Mouse (Mus musculus) midbrain, embryonic 10.5 days (tissue): ENCODE data around the gene Igsf21. TPM values are rescaled to one million over a fixed set of nuclear protein-coding genes. Genes with fewer than 3 reads are reported as not detected.

Source experiments
- DNase-seq: peaks from one replicate; pipeline ENCODE4 v3.0.0-alpha.2; 2017; ENCODE audit warnings: low spot score
- H3K27ac ChIP-seq: fragments of 300-500 bp; sonication (generic); replicated peaks from 2 replicates; pipeline ENCODE4 v1.5.1; 2016; ENCODE audit warnings: mild to moderate bottlenecking
- H3K27me3 ChIP-seq: fragments of 300-500 bp; sonication (generic); 2 replicates; pipeline ENCODE4 v1.6.1; 2016; ENCODE audit warnings: low read depth, mild to moderate bottlenecking; ENCODE audit not compliant: poor library complexity, severe bottlenecking
- H3K36me3 ChIP-seq: fragments of 300-500 bp; sonication (generic); 2 replicates; pipeline ENCODE4 v1.6.1; 2016; ENCODE audit warnings: mild to moderate bottlenecking, moderate library complexity
- H3K4me1 ChIP-seq: fragments of 300-500 bp; sonication (generic); 2 replicates; pipeline ENCODE4 v1.6.1; 2016
- H3K4me3 ChIP-seq: fragments of 300-500 bp; sonication (generic); 2 replicates; pipeline ENCODE4 v1.5.1; 2016; ENCODE audit warnings: mild to moderate bottlenecking, moderate library complexity
- H3K9me3 ChIP-seq: fragments of 300-500 bp; sonication (generic); replicated peaks from 2 replicates; pipeline ENCODE4 v1.6.1; 2016; ENCODE audit warnings: mild to moderate bottlenecking
- WGBS: fragments of 180-500 bp; shearing (Covaris S2); methylation state at CpG from one replicate; pipeline ENCODE4 v1.1.7; 2016; 5-methylcytosine and 5-hydroxymethylcytosine counted together
- polyA plus RNA-seq: library from polyadenylated mRNA; unstranded; fragments of >200 nt; fragmentation: Nextera tagmentation; extraction: Ambion mirVana; gene quantifications from 2 replicates; pipeline ENCODE4 v1.2.1, GENCODE M21; 2016

Igsf21 gene
- polyA plus RNA-seq, 1 experiment from 2014 or later: 9.5 TPM

DNA sequence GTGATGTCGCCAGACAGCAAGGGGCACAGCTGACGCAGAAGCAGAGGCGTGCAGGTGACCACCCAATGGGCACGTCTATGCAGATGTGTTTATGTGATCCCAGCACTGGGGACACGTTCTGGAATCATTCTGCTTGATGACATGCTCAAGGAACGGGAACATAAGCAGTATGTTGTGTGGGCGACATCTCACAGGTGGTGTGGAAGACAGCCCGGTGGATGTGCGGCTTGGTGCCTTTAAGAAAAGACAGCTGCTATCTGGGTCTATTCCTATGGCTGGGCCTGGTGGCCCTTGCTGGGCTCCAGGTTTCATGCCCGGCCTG is 176.3 kb downstream of the Igsf21 start:
- no peak overlapping the region; the same call in 1 of the 2 replicates for H3K27ac ChIP-seq
- H3K4me3 ChIP-seq: no peak overlapping the region
- peaks cover 8% of the 10 kb centered on the region; the same call in 1 of the 2 replicates for H3K9me3 ChIP-seq
- H3K27me3 ChIP-seq: peaks cover 42% of the 10 kb centered on the region
- H3K4me1 ChIP-seq: peaks cover 29% of the 10 kb centered on the region
- WGBS: 37% methylated on average over 10 of the region's 10 CpGs
- no peak for DNase-seq
- H3K36me3 ChIP-seq: no peaks in the 10 kb centered on the region

DNA sequence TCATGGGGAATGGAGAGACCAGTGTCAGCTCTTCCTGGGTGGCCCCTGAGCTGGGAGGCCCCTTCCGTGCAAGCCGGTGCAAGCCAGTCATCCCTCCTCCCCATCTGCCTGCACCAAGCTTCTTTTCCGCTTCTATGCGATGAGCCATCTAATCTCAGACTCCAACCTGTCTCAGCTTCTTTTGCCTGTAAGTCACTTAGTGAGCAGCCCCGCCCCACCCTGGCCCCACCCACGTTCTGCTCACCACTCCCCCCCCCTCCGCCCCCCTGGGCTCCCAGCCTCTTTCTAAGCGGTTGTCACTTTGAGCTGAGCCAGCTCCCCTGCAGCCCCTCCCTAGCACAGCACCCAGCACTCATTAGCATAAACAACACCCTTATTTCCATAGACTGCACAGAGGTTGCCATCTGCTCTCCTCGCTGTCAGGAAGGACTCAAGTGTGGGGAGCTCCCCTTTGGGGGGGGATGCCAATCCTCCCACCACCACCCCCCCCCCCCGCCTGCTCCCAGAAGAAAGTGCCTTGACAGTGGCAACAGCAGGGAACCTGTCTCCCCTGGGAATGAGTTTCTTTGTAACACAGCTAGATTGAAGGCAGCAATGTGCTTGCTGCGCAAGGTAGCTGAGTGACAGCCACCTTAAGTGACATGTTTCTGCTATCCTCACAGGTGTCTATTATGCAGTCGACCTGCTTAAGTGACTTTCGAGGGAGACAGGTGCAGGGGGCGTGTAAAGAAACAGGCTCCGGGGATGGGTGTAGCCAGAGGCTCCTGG is 176.8 kb downstream of the Igsf21 start:
- no peak overlapping the region for H3K4me3 ChIP-seq
- WGBS: 9% methylated on average over 15 of the region's 15 CpGs
- DNase-seq: peak; percentile 28
- H3K27ac ChIP-seq: no peak overlapping the region
- no peaks in the 10 kb centered on the region for H3K36me3 ChIP-seq
- H3K27me3 ChIP-seq: peaks cover 42% of the 10 kb centered on the region
- H3K4me1 ChIP-seq: peaks cover 29% of the 10 kb centered on the region
- H3K9me3 ChIP-seq: peaks cover 8% of the 10 kb centered on the region; the same call in 1 of the 2 replicates

DNA sequence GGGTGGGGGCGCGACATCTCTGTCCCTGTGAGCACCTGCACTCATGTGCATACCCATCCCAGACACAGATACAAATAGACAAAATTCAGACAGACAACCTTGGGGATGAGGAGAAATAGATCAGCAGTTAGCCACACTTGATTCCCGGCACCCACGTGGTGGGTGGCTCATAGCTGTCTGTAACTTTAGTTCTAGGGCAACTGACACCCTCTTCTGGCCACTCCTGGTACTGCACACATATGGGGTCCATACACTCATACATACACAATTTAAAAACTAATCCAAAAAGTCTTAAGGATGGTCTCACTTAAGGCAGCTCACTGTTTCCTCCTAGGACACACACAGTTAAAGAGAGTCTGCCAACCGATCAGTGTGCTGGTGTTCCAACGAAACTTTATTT is 178.1 kb downstream of the Igsf21 start:
- Histone ChIP-seq H3K4me1 (peaks cover 29% of the 10 kb centered on the region), H3K27ac (no peak overlapping the region), H3K27me3 (peaks cover 42% of the 10 kb centered on the region), H3K36me3 (no peaks in the 10 kb centered on the region), H3K4me3 (no peak overlapping the region), H3K9me3 (peaks cover 8% of the 10 kb centered on the region; the same call in 1 of the 2 replicates)
- WGBS: 96% methylated on average over 6 of the region's 6 CpGs
- DNase-seq: no peak

DNA sequence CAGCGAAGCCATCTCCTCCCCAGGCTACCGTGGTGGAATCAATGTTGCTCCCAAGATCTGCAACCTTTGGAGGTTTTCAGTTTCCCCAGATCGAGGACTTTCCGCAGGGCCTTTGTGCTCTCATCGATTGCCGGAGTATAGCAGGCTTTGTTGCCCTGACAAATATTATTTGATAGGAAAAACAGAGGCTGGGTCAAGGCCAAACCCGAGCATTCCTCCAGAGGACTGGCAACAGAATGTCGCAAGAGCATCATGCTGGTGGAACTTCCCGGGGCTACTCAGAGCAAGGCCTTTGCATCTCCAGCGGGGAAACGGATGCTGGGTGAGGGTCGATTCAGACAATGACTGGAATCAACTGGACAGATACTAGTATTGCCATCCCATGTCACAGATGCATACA is 180.6 kb downstream of the Igsf21 start:
- Histone ChIP-seq H3K9me3 (peaks cover 8% of the 10 kb centered on the region; the same call in 1 of the 2 replicates), H3K4me1 (peaks cover 21% of the 10 kb centered on the region), H3K4me3 (no peak overlapping the region), H3K36me3 (no peaks in the 10 kb centered on the region), H3K27me3 (peaks cover 22% of the 10 kb centered on the region), H3K27ac (no peak overlapping the region)
- WGBS: 93% methylated on average over 12 of the region's 12 CpGs
- DNase-seq: no peak

DNA sequence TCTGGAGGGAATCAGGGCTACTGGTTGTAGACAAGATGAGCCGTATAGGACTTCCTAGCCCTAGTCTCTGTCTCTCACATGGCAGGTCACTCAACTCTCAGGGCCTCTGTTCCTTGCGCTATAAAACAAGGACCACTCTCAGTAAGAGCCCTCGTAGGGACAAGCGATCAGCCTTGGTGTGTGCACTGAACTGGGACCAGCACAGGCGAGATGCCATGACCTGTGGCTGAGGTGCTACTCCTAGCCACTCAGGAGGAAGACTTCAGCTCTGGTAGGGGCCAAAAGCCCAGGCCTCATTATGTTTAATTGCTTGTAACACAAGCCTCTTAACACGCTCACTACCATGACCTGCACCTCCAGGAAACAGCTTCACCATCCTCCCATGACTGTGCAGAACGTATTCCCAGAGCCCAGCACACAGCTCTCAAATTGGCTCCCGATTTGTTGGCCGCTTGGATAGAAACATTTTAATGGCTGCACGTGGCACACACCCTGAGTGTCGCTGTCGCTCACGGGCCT is 183.4 kb downstream of the Igsf21 start:
- no peak overlapping the region for H3K4me3 ChIP-seq
- 89% methylated on average over 13 of the region's 13 CpGs for WGBS
- H3K27me3 ChIP-seq: no peaks in the 10 kb centered on the region
- no peaks in the 10 kb centered on the region for H3K36me3 ChIP-seq
- DNase-seq: no peak
- H3K9me3 ChIP-seq: peaks cover 4% of the 10 kb centered on the region; the same call in 1 of the 2 replicates
- H3K4me1 ChIP-seq: no peaks in the 10 kb centered on the region
- no peak overlapping the region for H3K27ac ChIP-seq

DNA sequence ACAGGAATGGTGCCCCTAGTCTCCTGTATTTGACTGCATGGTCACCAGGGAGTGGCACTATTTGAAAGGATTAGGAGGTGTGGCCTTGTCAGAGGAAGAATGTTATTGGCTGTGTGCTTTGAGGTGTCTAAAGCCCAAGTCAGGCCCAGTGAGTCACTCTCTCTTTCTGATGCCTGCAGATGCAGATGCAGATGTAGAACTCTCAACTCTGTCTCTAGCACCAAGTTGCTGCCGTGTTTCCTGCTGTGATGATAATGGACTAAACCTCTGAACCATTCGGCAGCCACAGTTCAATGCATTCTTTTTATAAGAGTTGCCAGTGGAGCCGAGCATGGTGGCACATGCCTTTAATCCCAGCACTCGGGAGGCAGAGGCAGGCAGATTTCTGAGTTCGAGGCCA is 186.3 kb downstream of the Igsf21 start:
- H3K4me1 ChIP-seq: no peaks in the 10 kb centered on the region
- no peak for DNase-seq
- H3K9me3 ChIP-seq: no peaks in the 10 kb centered on the region; the same call in 1 of the 2 replicates
- no peak overlapping the region for H3K27ac ChIP-seq
- H3K4me3 ChIP-seq: no peak overlapping the region
- no peaks in the 10 kb centered on the region for H3K36me3 ChIP-seq
- no peaks in the 10 kb centered on the region for H3K27me3 ChIP-seq
- 88% methylated on average over 5 of the region's 5 CpGs for WGBS

DNA sequence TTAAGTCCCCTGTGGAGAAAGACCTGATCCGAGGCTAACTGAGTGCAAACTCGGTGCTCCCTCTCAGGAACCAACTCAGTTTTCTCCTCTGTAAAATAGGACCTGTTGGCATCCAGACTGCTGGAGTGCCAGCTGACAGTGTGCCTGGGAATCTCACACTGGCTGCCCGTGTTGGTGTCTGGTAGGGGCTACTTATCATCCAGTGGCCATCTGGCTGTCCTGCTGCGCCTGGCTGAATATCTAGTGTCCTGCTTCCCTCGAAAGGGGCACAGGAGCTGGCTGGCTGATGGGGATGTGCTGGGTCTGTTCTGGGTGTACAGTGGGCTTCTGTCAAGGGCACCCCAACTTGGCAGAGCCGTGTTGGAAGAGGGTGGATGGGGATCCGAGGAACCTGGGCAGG is 193.5 kb downstream of the Igsf21 start:
- Histone ChIP-seq H3K9me3 (no peaks in the 10 kb centered on the region; the same call in 1 of the 2 replicates), H3K4me3 (no peak overlapping the region), H3K27ac (no peak overlapping the region; the same call in 1 of the 2 replicates), H3K36me3 (no peaks in the 10 kb centered on the region), H3K27me3 (no peaks in the 10 kb centered on the region), H3K4me1 (peaks cover 20% of the 10 kb centered on the region)
- WGBS: 84% methylated on average over 7 of the region's 7 CpGs
- no peak for DNase-seq

DNA sequence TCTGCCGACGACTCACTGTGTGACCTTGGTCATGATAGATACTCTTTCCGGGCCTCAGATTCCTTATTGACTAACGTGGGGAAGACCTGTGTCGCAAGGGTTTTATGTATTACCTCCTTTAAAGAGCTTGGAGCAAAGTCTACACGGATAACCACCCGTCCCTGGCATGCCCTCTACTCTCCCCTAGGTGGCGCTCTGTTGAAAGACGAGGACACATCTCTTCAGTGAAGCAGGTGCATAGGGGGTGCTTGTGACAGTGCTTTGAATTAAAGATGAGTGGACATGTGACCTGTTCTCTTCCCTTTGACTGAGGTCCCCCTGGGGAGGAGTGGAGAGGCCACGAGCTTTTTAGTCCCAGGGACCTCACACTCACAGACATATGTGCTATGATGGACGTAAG is 194.0 kb downstream of the Igsf21 start:
- DNase-seq: no peak
- Histone ChIP-seq H3K27me3 (no peaks in the 10 kb centered on the region), H3K27ac (no peak overlapping the region), H3K4me1 (peaks cover 20% of the 10 kb centered on the region), H3K9me3 (no peaks in the 10 kb centered on the region; the same call in 1 of the 2 replicates), H3K4me3 (no peak overlapping the region), H3K36me3 (no peaks in the 10 kb centered on the region)
- WGBS: 57% methylated on average over 11 of the region's 11 CpGs

DNA sequence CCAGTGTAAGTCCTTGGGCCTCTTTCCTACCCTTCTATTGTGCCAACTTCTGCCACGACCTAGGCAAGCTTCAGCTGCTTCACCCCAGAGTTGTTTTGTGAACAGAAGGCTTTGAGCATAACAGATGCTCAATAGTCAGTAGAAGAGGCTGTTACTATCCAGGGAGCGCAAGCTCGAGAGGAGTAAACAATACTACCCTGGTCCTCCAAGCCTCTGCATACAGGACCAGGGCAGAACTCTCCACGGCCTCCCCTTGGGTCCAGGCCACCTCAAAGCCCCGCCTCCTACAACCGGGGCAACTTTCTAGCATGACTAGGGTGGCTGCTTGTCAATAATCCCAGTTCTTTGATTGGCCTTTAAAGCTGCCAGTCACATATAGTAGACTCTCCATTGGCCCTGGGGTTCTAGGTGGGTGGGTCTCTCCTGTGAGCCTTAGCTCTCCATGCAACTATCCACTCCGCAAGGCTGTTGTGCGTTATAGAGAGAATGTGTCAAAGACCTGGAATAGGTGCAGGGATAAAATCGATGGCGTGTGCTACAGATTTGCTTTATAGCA is 198.7 kb downstream of the Igsf21 start:
- WGBS: 76% methylated on average over 10 of the region's 10 CpGs
- no peaks in the 10 kb centered on the region; the same call in 1 of the 2 replicates for H3K9me3 ChIP-seq
- no peak for DNase-seq
- H3K27ac ChIP-seq: no peak overlapping the region
- H3K4me1 ChIP-seq: peaks cover 10% of the 10 kb centered on the region
- H3K27me3 ChIP-seq: no peaks in the 10 kb centered on the region
- no peak overlapping the region for H3K4me3 ChIP-seq
- H3K36me3 ChIP-seq: no peaks in the 10 kb centered on the region

DNA sequence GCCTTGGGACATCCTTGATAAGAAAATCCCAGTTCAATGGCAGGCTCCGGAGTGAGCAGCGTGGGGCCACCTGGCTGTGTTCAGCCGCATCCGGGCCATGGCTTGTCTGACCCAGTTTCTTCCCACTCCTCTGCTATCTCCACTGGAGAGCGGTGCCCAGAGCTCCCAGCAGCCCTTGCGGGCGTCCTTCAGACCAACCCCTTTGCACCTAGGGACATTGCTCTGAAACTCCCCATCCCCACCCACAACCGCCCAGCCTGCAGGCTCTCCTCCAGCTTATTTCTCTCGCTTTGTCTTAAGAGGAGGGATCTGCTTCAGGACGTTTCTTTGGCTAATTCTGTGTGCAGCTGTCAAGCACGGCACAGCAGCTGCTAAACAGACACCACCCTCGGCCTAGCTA is 202.6 kb downstream of the Igsf21 start:
- Histone ChIP-seq H3K4me3 (no peak overlapping the region), H3K27me3 (peaks cover 15% of the 10 kb centered on the region), H3K4me1 (peaks cover 15% of the 10 kb centered on the region), H3K9me3 (peaks cover 13% of the 10 kb centered on the region), H3K27ac (peak overlapping the region; percentile 50), H3K36me3 (peaks cover 7% of the 10 kb centered on the region)
- DNase-seq: no peak
- 53% methylated on average over 12 of the region's 12 CpGs for WGBS

DNA sequence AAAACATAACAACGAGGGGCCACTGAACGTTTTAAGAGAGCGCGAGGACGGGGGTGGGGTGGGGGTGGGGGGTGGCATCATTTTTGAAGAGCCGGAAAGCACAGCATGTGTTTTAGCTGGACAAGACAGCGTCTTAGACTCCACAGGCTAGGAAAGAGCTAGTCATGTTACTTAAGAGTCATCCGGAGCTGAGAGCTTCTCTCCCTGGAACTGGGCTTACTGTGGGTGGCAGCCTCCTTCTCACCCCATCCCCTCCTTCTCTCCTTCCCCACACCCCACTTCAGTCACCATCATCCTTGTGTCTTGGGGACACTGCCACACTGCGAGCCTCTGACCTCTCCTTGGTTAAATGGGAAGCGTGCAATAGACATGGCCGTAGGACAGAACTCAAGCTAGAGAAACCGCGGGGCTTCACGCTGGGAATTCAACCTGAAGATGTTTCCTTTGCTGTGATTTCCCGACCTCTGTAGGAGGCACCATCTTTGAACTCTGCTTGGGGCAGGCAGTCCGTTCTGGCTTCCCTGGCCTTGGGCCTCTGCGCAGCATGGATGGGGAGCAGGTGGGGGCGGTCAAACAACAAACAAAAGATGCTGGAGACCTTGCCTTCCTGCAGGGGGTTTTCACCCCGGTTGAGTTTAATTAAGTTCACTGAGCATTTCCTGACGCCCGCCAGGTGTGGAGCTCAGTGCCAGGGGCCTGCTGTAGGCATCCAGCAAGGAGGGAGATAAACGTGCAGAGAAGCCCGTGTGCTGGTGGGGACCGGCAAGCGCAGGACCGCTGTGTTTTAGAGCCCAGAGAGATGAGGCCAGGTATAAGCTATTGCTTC is 207.8 kb downstream of the Igsf21 start:
- WGBS: 5% methylated on average over 26 of the region's 26 CpGs
- H3K9me3 ChIP-seq: peaks cover 13% of the 10 kb centered on the region
- peaks cover 7% of the 10 kb centered on the region for H3K36me3 ChIP-seq
- peak overlapping the region; percentile 35; the same call in 1 of the 2 replicates for H3K4me3 ChIP-seq
- peaks cover 60% of the 10 kb centered on the region for H3K27me3 ChIP-seq
- peak; percentile 37 for DNase-seq
- peak overlapping the region; percentile 63 for H3K27ac ChIP-seq
- peaks cover 53% of the 10 kb centered on the region for H3K4me1 ChIP-seq

DNA sequence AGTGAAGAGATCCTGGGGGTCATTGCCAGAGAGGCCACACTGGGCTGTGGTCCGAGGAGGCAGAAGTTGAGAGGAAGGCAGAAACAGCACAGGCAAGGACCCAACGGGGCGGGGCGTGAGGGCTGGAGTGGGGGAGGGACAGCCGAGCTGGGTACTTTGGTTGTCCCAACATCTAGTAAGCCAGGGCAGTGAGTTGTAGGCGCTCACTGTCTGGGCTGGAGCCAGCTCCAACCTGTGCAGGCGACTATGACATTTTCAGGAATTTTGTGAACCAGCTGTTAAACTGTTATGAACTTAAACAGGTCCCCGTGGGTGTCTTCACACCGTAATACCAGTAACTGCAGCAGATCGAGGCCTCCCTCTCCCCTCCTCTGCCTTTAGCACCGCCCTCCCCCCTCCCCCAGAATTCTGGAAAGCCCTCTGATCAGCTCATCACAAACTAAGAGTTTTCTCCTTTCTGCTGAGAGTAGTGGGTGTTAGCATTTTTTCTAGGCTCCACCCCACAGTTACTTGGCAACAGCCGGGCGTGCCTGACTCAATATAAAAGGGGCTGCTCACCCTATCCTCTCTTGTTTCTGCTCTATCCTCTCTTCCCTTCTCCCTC is 208.7 kb downstream of the Igsf21 start:
- Histone ChIP-seq H3K27ac (peak overlapping the region; percentile 78), H3K4me3 (peak overlapping the region; percentile 35), H3K36me3 (peaks cover 7% of the 10 kb centered on the region), H3K4me1 (peaks cover 51% of the 10 kb centered on the region), H3K27me3 (peaks cover 60% of the 10 kb centered on the region), H3K9me3 (peaks cover 13% of the 10 kb centered on the region)
- 2% methylated on average over 13 of the region's 13 CpGs for whole genome bisulfite sequencing
- DNase-seq: peak; percentile 58
